Mouse (Mus musculus): ENCODE data around the gene Magi1. TPM values are rescaled to one million over a fixed set of nuclear protein-coding genes. Genes with fewer than 3 reads are reported as not detected.
"Not testable (repeated sequence)": the region's sequence is repeated elsewhere in the genome, so short reads cannot be mapped to it uniquely, and the experiment has no call there.

The Magi1 gene
- polyA plus RNA-seq, 1 experiment from 2014 or later, result 7.0 TPM

- H3K9ac ChIP-seq (replicated peaks; ENCODE audit: low read length), result no peak overlapping the region
- H3K36me3 ChIP-seq (ENCODE audit: insufficient read depth, low read length), result no peaks in the 10 kb centered on the region
- no peak overlapping the region for H3K27ac ChIP-seq (ENCODE audit: low read length)
- peaks cover 7% of the 10 kb centered on the region for H3K4me1 ChIP-seq (ENCODE audit: insufficient read depth, low read length)
- no peak overlapping the region for H3K4me2 ChIP-seq (replicated peaks; ENCODE audit: low read depth, low read length)
- no peak overlapping the region for H3K4me3 ChIP-seq (ENCODE audit: low read length)
- H3K27me3 ChIP-seq (ENCODE audit: insufficient read depth, low read length), result no peaks in the 10 kb centered on the region
- no peak for ATAC-seq (ENCODE audit: low FRiP score, low TSS enrichment)
- WGBS, result 85% methylated on average over 9 of the region's 9 CpGs
- H3K9me3 ChIP-seq (ENCODE audit: low read length), result no peaks in the 10 kb centered on the region
These were observed 257.4 kb downstream of the Magi1 start for GRCm38 (mm10) chr6:94026361-94026760.

DNA sequence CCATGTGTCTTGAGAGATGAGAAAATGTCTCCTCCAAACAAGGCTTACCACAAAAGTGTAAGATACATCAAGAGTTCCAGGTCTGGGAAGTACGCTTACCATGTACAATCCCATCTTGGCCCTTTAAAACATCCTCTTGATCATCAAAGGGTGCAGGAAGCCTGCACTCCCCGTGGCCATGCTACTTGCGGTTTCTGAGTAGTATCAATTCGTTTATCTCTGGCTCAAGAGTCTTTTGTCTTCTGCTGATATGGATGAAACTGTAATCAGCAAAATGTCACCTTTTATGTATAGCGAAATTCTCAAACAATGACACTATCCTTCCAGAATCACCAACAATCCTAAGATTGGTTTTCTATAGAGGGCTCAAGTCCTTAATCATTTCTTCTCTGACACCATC, 261.3 kb downstream of the Magi1 start:
- H3K4me1 ChIP-seq (ENCODE audit: insufficient read depth, low read length), result peaks cover 7% of the 10 kb centered on the region
- ATAC-seq (ENCODE audit: low FRiP score, low TSS enrichment), result no peak
- no peak overlapping the region for H3K4me3 ChIP-seq (ENCODE audit: low read length)
- H3K9ac ChIP-seq (replicated peaks; ENCODE audit: low read length), result no peak overlapping the region
- H3K9me3 ChIP-seq (ENCODE audit: low read length), result no peaks in the 10 kb centered on the region
- no peaks in the 10 kb centered on the region for H3K36me3 ChIP-seq (ENCODE audit: insufficient read depth, low read length)
- H3K4me2 ChIP-seq (replicated peaks; ENCODE audit: low read depth, low read length), result no peak overlapping the region
- WGBS, result 85% methylated on average over 5 of the region's 5 CpGs
- H3K27me3 ChIP-seq (ENCODE audit: insufficient read depth, low read length), result no peaks in the 10 kb centered on the region
- H3K27ac ChIP-seq (ENCODE audit: low read length), result no peak overlapping the region

DNA sequence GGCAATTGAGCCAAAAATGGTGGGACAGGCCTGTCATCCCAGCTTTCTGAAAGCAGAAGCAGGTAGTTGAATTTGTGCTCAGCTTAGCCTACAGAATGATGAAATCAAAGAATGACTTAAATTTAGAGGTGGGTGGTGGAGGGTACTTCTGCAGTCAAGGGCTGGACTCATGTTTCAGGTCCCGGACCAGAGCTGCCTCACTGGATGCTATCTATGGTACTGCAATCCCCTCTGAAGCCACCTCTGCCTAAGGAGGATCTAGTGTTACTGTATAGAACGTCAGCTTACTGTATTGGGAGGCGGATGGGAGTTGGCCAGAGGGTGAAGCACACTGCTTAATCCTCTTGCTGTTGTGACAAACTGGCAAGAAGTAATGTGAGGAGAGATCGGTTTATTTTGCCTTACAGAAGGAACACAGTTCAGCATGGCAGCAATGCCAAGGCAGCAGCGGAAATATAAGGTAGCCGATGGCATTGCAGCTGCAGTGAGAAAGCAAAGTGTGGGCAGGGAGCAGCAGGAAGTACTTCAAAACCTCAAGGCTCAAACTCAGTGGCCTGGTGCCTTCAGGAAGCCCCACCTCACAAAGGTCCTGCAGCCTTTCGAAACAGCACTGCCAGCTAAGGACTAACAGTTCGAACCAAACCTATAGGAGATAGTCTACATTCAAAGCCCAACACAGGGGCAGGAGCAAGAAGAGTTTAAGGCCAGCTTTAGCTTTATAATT, 262.3 kb downstream of the Magi1 start:
- Histone ChIP-seq H3K4me3 (ENCODE audit: low read length) (no peak overlapping the region), H3K36me3 (ENCODE audit: insufficient read depth, low read length) (no peaks in the 10 kb centered on the region), H3K9me3 (ENCODE audit: low read length) (no peaks in the 10 kb centered on the region), H3K9ac (replicated peaks; ENCODE audit: low read length) (no peak overlapping the region), H3K27me3 (ENCODE audit: insufficient read depth, low read length) (no peaks in the 10 kb centered on the region), H3K4me2 (replicated peaks; ENCODE audit: low read depth, low read length) (no peak overlapping the region), H3K4me1 (ENCODE audit: insufficient read depth, low read length) (peaks cover 7% of the 10 kb centered on the region), H3K27ac (ENCODE audit: low read length) (no peak overlapping the region)
- ATAC-seq (ENCODE audit: low FRiP score, low TSS enrichment), result no peak
- WGBS, result 76% methylated on average over 8 of the region's 8 CpGs

DNA sequence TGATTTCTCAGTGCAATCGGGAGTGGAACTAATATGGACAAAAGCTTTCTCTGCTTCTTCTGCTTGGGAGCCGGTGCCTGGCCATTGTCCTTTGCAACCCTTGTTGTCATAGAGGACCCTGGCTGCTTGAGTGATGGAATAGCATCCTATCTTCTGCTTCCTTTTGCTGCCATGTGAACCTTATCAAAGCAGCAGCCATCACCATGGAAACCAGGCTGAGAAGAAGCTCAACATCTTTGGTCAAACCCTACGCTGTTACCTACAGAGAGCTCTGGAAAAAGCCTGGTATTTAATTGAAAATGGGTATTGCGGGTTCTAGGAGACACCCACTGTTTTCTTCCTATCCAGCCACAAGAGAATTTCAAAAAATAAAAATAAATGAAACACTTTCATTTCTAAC, 263.2 kb downstream of the Magi1 start:
- no peak for ATAC-seq (ENCODE audit: low FRiP score, low TSS enrichment)
- Histone ChIP-seq H3K9ac (replicated peaks; ENCODE audit: low read length) (no peak overlapping the region), H3K27me3 (ENCODE audit: insufficient read depth, low read length) (no peaks in the 10 kb centered on the region), H3K36me3 (ENCODE audit: insufficient read depth, low read length) (no peaks in the 10 kb centered on the region), H3K27ac (ENCODE audit: low read length) (no peak overlapping the region), H3K4me2 (replicated peaks; ENCODE audit: low read depth, low read length) (no peak overlapping the region), H3K9me3 (ENCODE audit: low read length) (no peaks in the 10 kb centered on the region), H3K4me1 (ENCODE audit: insufficient read depth, low read length) (peaks cover 7% of the 10 kb centered on the region), H3K4me3 (ENCODE audit: low read length) (no peak overlapping the region)
- 92% methylated on average over 4 of the region's 4 CpGs for WGBS

- H3K4me3 ChIP-seq (ENCODE audit: low read length), result no peak overlapping the region
- no peaks in the 10 kb centered on the region for H3K9me3 ChIP-seq (ENCODE audit: low read length)
These were observed 263.8 kb downstream of the Magi1 start for GRCm38 (mm10) chr6:94019935-94020334.

GRCm38 (mm10) chr6:94013761-94014160, 270.0 kb downstream of the Magi1 start:
- H3K27ac ChIP-seq (ENCODE audit: low read length), result no peak overlapping the region
- 63% methylated on average over 2 of the region's 2 CpGs for WGBS
- no peaks in the 10 kb centered on the region for H3K27me3 ChIP-seq (ENCODE audit: insufficient read depth, low read length)
- no peak overlapping the region for H3K4me3 ChIP-seq (ENCODE audit: low read length)
- no peak overlapping the region for H3K9ac ChIP-seq (replicated peaks; ENCODE audit: low read length)
- no peak for ATAC-seq (ENCODE audit: low FRiP score, low TSS enrichment)
- no peaks in the 10 kb centered on the region for H3K36me3 ChIP-seq (ENCODE audit: insufficient read depth, low read length)
- H3K4me2 ChIP-seq (replicated peaks; ENCODE audit: low read depth, low read length), result no peak overlapping the region
- H3K4me1 ChIP-seq (ENCODE audit: insufficient read depth, low read length), result peaks cover 15% of the 10 kb centered on the region
- H3K9me3 ChIP-seq (ENCODE audit: low read length), result no peaks in the 10 kb centered on the region

More at GRCm38 (mm10) chr6:94019935-94020334, 263.8 kb downstream of the Magi1 start:
- no peak overlapping the region for H3K9ac ChIP-seq (replicated peaks; ENCODE audit: low read length)
- no peaks in the 10 kb centered on the region for H3K36me3 ChIP-seq (ENCODE audit: insufficient read depth, low read length)
- 95% methylated on average over 4 of the region's 4 CpGs for WGBS
- H3K4me1 ChIP-seq (ENCODE audit: insufficient read depth, low read length), result peaks cover 6% of the 10 kb centered on the region
- no peak overlapping the region for H3K4me2 ChIP-seq (replicated peaks; ENCODE audit: low read depth, low read length)
- no peaks in the 10 kb centered on the region for H3K27me3 ChIP-seq (ENCODE audit: insufficient read depth, low read length)
- no peak for ATAC-seq (ENCODE audit: low FRiP score, low TSS enrichment)
- H3K27ac ChIP-seq (ENCODE audit: low read length), result no peak overlapping the region

DNA sequence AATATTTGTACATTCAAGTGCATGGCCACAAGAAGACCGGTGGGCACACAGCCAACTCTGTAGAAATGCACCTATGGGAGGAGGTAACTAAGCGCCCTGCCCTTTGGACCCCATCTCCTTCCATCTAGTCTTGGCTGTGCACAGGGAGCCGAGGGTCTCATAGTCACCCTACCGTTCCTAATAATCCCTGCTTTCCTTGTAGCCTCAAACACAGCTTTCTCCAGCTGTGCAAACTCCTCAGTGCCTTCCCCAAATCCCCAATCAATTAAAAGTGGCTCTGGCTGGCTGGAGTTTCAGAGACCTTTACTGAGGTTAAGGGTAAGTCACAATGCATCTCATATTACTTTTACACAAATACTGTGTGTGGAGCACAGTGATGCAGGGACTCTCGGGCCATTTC, 271.8 kb downstream of the Magi1 start:
- no peak overlapping the region for H3K4me3 ChIP-seq (ENCODE audit: low read length)
- peak overlapping the region; percentile 4; the same call in 1 of the 2 replicates for H3K27ac ChIP-seq (ENCODE audit: low read length)
- peaks cover 15% of the 10 kb centered on the region for H3K4me1 ChIP-seq (ENCODE audit: insufficient read depth, low read length)
- no peaks in the 10 kb centered on the region for H3K36me3 ChIP-seq (ENCODE audit: insufficient read depth, low read length)
- H3K9ac ChIP-seq (replicated peaks; ENCODE audit: low read length), result no peak overlapping the region
- H3K27me3 ChIP-seq (ENCODE audit: insufficient read depth, low read length), result no peaks in the 10 kb centered on the region
- H3K9me3 ChIP-seq (ENCODE audit: low read length), result no peaks in the 10 kb centered on the region
- no peak overlapping the region for H3K4me2 ChIP-seq (replicated peaks; ENCODE audit: low read depth, low read length)
- peak; percentile 58 for ATAC-seq (ENCODE audit: low FRiP score, low TSS enrichment)
- 21% methylated on average over 5 of the region's 5 CpGs for WGBS

GRCm38 (mm10) chr6:94011521-94011920, 272.2 kb downstream of the Magi1 start:
- Histone ChIP-seq H3K9me3 (ENCODE audit: low read length) (no peaks in the 10 kb centered on the region), H3K27ac (ENCODE audit: low read length) (peak overlapping the region; percentile 4; the same call in 1 of the 2 replicates), H3K4me1 (ENCODE audit: insufficient read depth, low read length) (peaks cover 15% of the 10 kb centered on the region), H3K27me3 (ENCODE audit: insufficient read depth, low read length) (no peaks in the 10 kb centered on the region), H3K9ac (replicated peaks; ENCODE audit: low read length) (no peak overlapping the region), H3K4me2 (replicated peaks; ENCODE audit: low read depth, low read length) (no peak overlapping the region), H3K36me3 (ENCODE audit: insufficient read depth, low read length) (no peaks in the 10 kb centered on the region), H3K4me3 (ENCODE audit: low read length) (no peak overlapping the region)
- ATAC-seq (ENCODE audit: low FRiP score, low TSS enrichment), result 0 out of 2 replicates have a peak, but pooled peaks have one; percentile 24
- 31% methylated on average over 6 of the region's 6 CpGs for WGBS

- no peaks in the 10 kb centered on the region for H3K36me3 ChIP-seq (ENCODE audit: insufficient read depth, low read length)
- H3K9me3 ChIP-seq (ENCODE audit: low read length), result no peaks in the 10 kb centered on the region
- no peak overlapping the region for H3K27ac ChIP-seq (ENCODE audit: low read length)
- no peak overlapping the region for H3K9ac ChIP-seq (replicated peaks; ENCODE audit: low read length)
- H3K4me1 ChIP-seq (ENCODE audit: insufficient read depth, low read length), result peaks cover 15% of the 10 kb centered on the region
- ATAC-seq (ENCODE audit: low FRiP score, low TSS enrichment), result no peak
- 74% methylated on average over 4 of the region's 4 CpGs for WGBS
- no peak overlapping the region for H3K4me2 ChIP-seq (replicated peaks; ENCODE audit: low read depth, low read length)
- H3K4me3 ChIP-seq (ENCODE audit: low read length), result no peak overlapping the region
- no peaks in the 10 kb centered on the region for H3K27me3 ChIP-seq (ENCODE audit: insufficient read depth, low read length)
These were observed 275.1 kb downstream of the Magi1 start for GRCm38 (mm10) chr6:94008577-94008976.

GRCm38 (mm10) chr6:94003586-94003985, 280.1 kb downstream of the Magi1 start:
- H3K4me2 ChIP-seq (replicated peaks; ENCODE audit: low read depth, low read length); H3K4me1 ChIP-seq (ENCODE audit: insufficient read depth, low read length); H3K4me3 ChIP-seq (ENCODE audit: low read length); H3K36me3 ChIP-seq (ENCODE audit: insufficient read depth, low read length); H3K9me3 ChIP-seq (ENCODE audit: low read length); ATAC-seq (ENCODE audit: low FRiP score, low TSS enrichment); H3K27ac ChIP-seq (ENCODE audit: low read length); H3K9ac ChIP-seq (replicated peaks; ENCODE audit: low read length); H3K27me3 ChIP-seq (ENCODE audit: insufficient read depth, low read length): not testable (repeated sequence)
- WGBS, result 67% methylated on average over 2 of the region's 2 CpGs

Data from kidney, embryonic 16.5 days (tissue).